Mouse (Mus musculus) lung, adult 18-20 months (tissue): Measurements from ENCODE around the gene Snrpc.
A peak's percentile ranks its signal among the peaks of the same experiment; 100 is the strongest.

Experiments used
- DNase-seq, 2 experiments: peaks; one replicate each; pipeline ENCODE4 v3.0.0; 2022; ENCODE audit warnings: mixed read lengths in 2 of 2

The Snrpc gene

GRCm38 (mm10) chr17:27866737-27867136 is 28.8 kb downstream of the Snrpc start:
- no peak for DNase-seq

DNA sequence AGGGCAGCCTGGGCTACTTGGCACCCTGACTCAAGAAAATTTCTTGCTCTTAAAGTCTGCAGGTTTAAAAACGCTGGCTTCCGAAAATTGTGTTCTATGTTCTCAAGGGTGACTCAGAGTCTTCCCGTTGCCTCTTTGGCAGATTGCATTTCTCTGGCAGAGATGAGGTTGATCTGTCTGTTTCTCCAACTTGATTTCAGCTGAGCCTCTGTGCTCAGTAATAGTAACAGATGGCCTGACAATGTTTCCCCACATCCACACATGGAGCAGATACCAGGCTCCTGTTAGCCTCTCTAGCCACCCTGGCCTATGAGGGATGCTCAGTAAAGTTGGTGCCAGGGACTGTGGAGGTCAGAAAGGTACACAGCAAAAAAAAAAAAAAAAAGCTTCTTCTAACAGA is 33.9 kb downstream of the Snrpc start:
- DNase-seq, result no peak

DNA sequence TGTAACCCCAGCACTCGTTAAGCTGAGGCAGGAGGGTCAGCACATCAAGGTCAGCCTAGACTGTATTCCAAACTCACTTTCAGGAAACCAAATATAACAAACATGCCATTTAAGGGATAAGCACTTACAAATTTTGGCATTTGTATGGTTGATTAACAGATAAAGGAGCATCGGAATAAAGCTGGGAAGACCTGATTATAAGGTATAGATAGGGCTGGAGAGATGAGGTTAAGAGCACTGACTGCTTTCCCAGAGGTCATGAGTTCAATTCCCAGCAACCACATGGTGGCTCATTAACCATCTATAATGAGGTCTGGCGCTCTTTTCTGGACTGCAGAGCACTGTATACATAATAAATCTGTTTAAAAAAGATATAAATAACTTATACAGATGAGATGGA is 35.6 kb downstream of the Snrpc start:
- no peak for DNase-seq

DNA sequence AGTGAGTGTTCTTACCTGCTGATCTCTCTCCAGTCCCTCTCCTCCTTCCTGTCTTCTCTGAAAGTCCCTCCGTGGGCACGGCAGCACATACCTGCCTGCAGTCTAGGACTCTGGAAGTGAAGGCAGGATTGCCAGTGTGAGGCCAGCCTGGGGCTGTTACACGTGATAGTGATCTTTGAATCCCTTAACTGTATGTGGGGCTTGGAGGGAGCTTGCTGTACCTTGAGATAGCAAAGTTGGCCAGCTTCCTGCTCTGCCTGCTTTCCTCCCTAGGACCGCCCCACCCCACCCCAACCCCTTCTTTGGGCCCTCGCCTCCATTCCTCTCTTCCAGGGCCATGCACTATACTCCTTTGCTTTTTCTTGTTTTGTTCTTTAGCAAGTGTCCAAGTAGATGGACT is 36.6 kb downstream of the Snrpc start:
- no peak for DNase-seq

DNA sequence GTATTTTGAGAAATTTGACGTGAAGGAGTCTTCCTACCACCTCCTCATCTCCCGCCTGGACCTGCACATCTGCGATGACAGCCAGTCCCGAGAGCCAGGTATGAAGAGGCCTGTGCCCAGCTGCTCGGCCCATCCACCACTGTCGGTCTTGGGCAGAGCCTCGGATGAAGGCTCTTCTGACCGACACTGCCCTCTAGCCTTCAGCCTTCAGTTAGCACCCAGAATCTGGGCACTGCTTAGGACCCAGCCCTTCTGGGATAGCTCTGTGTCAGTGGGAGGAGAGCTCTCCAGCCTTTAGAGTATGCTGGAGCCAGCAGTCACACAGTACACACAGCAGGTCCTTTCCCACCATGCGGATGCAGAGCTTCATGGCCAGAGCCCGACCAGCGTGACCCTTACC is 43.6 kb downstream of the Snrpc start:
- no peak for DNase-seq

- DNase-seq, result peak; percentile 52 to 68
Observed at GRCm38 (mm10) chr17:27883129-27883528, 45.2 kb downstream of the Snrpc start.

- DNase-seq, result no peak
Observed at GRCm38 (mm10) chr17:27883994-27884393, 46.0 kb downstream of the Snrpc start.

- no peak for DNase-seq
Observed at GRCm38 (mm10) chr17:27886499-27887210, 48.7 kb downstream of the Snrpc start.
